Mouse (Mus musculus) liver, postnatal 0 days (tissue): ENCODE measurements around the gene Spn. TPM values are rescaled to one million over a fixed set of nuclear protein-coding genes. Genes with fewer than 3 reads are reported as not detected.

ENCODE experiments used
- ATAC-seq: fragments of 200-750 bp; cut with Nextera tagmentation; 2 replicates; pipeline ENCODE4 v1.8.0; 2017; ENCODE audit warnings: mild to moderate bottlenecking, moderate library complexity
- DNase-seq: peaks from one replicate; pipeline ENCODE4 v3.0.0-alpha.2; 2016
- H3K27ac ChIP-seq: fragments of 300-500 bp; sonication (generic); 2 replicates; pipeline ENCODE4 v1.5.1; 2014; ENCODE audit warnings: antibody characterized with exemption, moderate library complexity, mild to moderate bottlenecking, low read depth
- H3K27me3 ChIP-seq: fragments of 300-500 bp; sonication (generic); 2 replicates; pipeline ENCODE4 v1.6.1; 2014; ENCODE audit warnings: low read length, control low read depth, mixed read lengths; ENCODE audit not compliant: insufficient read depth
- H3K36me3 ChIP-seq: fragments of 300-500 bp; sonication (generic); replicated peaks from 2 replicates; pipeline ENCODE4 v1.6.1; 2014; ENCODE audit warnings: mild to moderate bottlenecking, control low read depth, low read length, moderate library complexity, mixed read lengths; ENCODE audit not compliant: insufficient read depth
- H3K4me1 ChIP-seq: fragments of 300-500 bp; sonication (generic); 2 replicates; pipeline ENCODE4 v1.6.1; 2014; ENCODE audit warnings: antibody characterized with exemption, mild to moderate bottlenecking, control low read depth; ENCODE audit not compliant: insufficient read depth
- H3K4me2 ChIP-seq: fragments of 300-500 bp; sonication (generic); 2 replicates; pipeline ENCODE4 v1.6.1; 2014; ENCODE audit warnings: low read depth, mild to moderate bottlenecking, low read length, moderate library complexity, mixed read lengths
- H3K4me3 ChIP-seq: fragments of 300-500 bp; sonication (generic); 2 replicates; pipeline ENCODE4 v1.5.1; 2014; ENCODE audit warnings: low read depth, low read length
- H3K9ac ChIP-seq: fragments of 300-500 bp; sonication (generic); replicated peaks from 2 replicates; pipeline ENCODE4 v1.6.1; 2014; ENCODE audit warnings: mild to moderate bottlenecking, moderate library complexity
- H3K9me3 ChIP-seq: fragments of 300-500 bp; sonication (generic); 2 replicates; pipeline ENCODE4 v1.6.1; 2016; ENCODE audit warnings: mild to moderate bottlenecking, control low read depth, low read length, mixed read lengths
- CTCF ChIP-seq: sonication (generic); IDR thresholded peaks from 2 replicates; pipeline ENCODE4 v1.5.1; 2016; ENCODE audit warnings: antibody characterized with exemption, low read depth
- EP300 ChIP-seq: IDR thresholded peaks from 2 replicates; pipeline ENCODE4 v1.6.1; 2016; ENCODE audit warnings: antibody characterized with exemption, low read depth, mild to moderate bottlenecking
- WGBS: fragments of 180-500 bp; shearing (Covaris S2); extraction: QIAGEN DNeasy Blood & Tissue Kit; methylation state at CpG from one replicate; pipeline ENCODE4 v1.1.7; 2014; ENCODE audit not compliant: insufficient replicate concordance; 5-methylcytosine and 5-hydroxymethylcytosine counted together
- polyA plus RNA-seq: library from polyadenylated mRNA; unstranded; fragments of >200 nt; fragmentation: Nextera tagmentation; extraction: Ambion mirVana; gene quantifications from 2 replicates; pipeline ENCODE4 v1.2.1, GENCODE M21; 2015

Spn gene
- polyA plus RNA-seq, 1 experiment from 2014 or later, result 5.6 TPM

DNA sequence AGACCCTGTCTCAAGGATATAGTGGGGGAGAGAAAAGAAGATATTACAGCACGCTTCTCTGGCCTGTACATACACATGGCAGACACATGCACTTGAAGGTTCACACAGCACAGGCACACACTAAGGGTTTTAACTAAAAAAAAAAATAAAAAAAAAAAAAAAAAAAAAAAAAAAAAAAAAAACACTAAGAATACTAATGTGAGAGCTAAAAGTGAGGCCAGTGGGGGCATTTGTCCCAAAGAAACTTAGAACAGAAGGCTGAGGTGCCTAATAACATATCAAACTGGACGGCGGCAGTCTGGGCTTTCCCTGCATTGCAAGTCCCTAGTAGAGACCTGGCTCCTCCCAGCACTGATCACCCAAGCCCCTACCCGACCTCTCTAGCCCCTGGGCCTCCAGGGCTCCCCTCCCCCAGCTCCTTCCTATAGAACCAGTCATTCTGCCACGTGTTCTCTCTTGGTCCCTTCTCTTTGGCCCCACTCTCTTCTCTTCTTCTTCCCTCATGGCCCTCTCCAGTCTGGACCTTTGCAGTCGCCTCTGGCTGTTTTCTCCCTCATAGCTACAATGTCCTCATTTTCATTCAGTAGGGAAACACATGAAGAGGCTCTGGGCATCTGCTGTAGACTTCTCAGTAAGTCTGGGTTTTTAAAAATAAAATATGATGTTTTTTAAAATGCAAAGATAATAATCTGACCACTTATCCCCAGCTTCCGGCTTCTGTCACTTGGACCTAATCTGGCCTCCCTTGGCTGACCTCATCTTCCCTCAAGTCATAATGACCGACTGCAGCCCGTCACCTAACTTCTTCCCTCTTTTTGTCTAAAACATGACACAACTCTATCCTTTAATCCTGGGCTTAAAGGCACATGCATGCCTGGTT is 8.0 kb upstream of the Spn start:
- H3K9me3 ChIP-seq, result no peaks in the 10 kb centered on the region
- ATAC-seq, result no peak
- no peak overlapping the region for H3K27ac ChIP-seq
- no peaks in the 10 kb centered on the region for H3K27me3 ChIP-seq
- H3K9ac ChIP-seq, result no peak overlapping the region
- TF ChIP-seq CTCF (no peak), EP300 (no peak)
- WGBS, result 47% methylated on average over 9 of the region's 9 CpGs
- H3K4me2 ChIP-seq, result no peak overlapping the region
- H3K36me3 ChIP-seq, result no peaks in the 10 kb centered on the region
- H3K4me1 ChIP-seq, result peaks cover 10% of the 10 kb centered on the region; the same call in 1 of the 2 replicates
- DNase-seq, result no peak
- H3K4me3 ChIP-seq, result no peak overlapping the region

- Histone ChIP-seq H3K4me3 (no peak overlapping the region), H3K36me3 (no peaks in the 10 kb centered on the region), H3K27me3 (no peaks in the 10 kb centered on the region), H3K9me3 (no peaks in the 10 kb centered on the region), H3K4me1 (peaks cover 13% of the 10 kb centered on the region), H3K27ac (no peak overlapping the region), H3K9ac (no peak overlapping the region), H3K4me2 (peak overlapping the region; percentile 26; the same call in 1 of the 2 replicates)
- no peak for ATAC-seq
- no peak for TF ChIP-seq EP300
- no peak for TF ChIP-seq CTCF
- DNase-seq, result no peak
- 53% methylated on average over 7 of the region's 7 CpGs for WGBS
Observed at GRCm38 (mm10) chr7:127144412-127144811, 6.8 kb upstream of the Spn start.

- no peak overlapping the region for H3K27ac ChIP-seq
- no peaks in the 10 kb centered on the region for H3K27me3 ChIP-seq
- no peaks in the 10 kb centered on the region for H3K9me3 ChIP-seq
- H3K9ac ChIP-seq, result no peak overlapping the region
- TF ChIP-seq CTCF (no peak), EP300 (no peak)
- no peak overlapping the region for H3K4me3 ChIP-seq
- H3K36me3 ChIP-seq, result no peaks in the 10 kb centered on the region
- peaks cover 19% of the 10 kb centered on the region for H3K4me1 ChIP-seq
- 67% methylated on average over 4 of the region's 4 CpGs for WGBS
- no peak overlapping the region for H3K4me2 ChIP-seq
- DNase-seq (no peak), ATAC-seq (no peak)
Observed at GRCm38 (mm10) chr7:127142666-127143065, 5.0 kb upstream of the Spn start.

DNA sequence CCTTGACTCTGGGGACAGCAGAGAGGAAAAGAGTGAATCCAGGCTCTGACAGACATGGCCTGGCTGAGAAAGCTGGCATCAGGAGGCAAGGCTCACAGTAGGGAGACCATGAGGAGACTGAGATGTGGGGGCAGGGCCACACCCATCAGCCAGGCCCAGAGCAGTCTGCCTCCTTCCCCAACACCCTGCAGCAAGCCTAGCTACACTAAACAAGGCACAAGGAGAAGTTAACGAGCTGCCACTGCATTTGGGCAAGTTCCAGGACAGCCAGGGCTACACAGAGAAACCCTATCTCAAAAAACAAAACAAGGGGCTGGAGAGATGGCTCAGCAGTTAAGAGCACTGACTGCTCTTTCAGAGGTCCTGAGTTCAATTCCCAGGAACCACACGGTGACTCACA is 4.6 kb upstream of the Spn start:
- Histone ChIP-seq H3K36me3 (no peaks in the 10 kb centered on the region), H3K9ac (no peak overlapping the region), H3K4me3 (no peak overlapping the region), H3K27ac (no peak overlapping the region), H3K9me3 (no peaks in the 10 kb centered on the region), H3K4me1 (peaks cover 20% of the 10 kb centered on the region), H3K4me2 (no peak overlapping the region), H3K27me3 (no peaks in the 10 kb centered on the region)
- ATAC-seq (no peak), DNase-seq (no peak)
- 57% methylated on average over 2 of the region's 2 CpGs for WGBS
- TF ChIP-seq CTCF (no peak), EP300 (no peak)

- Histone ChIP-seq H3K4me3 (no peak overlapping the region), H3K27me3 (no peaks in the 10 kb centered on the region), H3K9me3 (no peaks in the 10 kb centered on the region), H3K9ac (no peak overlapping the region), H3K4me2 (no peak overlapping the region), H3K4me1 (peaks cover 24% of the 10 kb centered on the region), H3K36me3 (no peaks in the 10 kb centered on the region), H3K27ac (peak overlapping the region; percentile 3; the same call in 1 of the 2 replicates)
- TF ChIP-seq EP300 (no peak), CTCF (peak; percentile 56)
- DNase-seq (no peak), ATAC-seq (no peak)
- 48% methylated on average over 7 of the region's 7 CpGs for WGBS
Observed at GRCm38 (mm10) chr7:127140623-127141404, 3.2 kb upstream of the Spn start.

DNA sequence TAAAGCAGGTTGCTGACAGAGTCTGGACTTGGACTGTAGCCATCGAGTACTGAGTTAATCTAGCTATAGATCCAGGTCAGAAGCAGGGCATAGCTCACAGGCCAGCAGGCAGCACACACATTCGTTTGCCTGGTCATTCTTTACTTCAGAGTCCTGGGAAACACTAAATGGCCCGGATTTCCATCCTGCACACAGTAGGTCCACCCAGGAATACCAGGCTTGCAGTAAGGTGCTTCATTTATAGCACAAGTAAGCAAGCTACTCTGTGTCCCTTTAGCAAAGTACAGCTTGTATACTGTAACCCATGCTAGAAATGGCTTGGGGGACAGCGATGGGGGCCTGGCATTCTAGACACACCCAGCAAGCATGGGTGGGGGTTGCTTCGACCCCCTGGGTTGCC is 1.9 kb upstream of the Spn start:
- H3K4me3 ChIP-seq, result no peak overlapping the region
- WGBS, result 34% methylated on average over 5 of the region's 5 CpGs
- H3K4me1 ChIP-seq, result peaks cover 34% of the 10 kb centered on the region
- no peak for TF ChIP-seq CTCF
- no peak for TF ChIP-seq EP300
- H3K4me2 ChIP-seq, result peak overlapping the region; percentile 40
- no peaks in the 10 kb centered on the region for H3K9me3 ChIP-seq
- DNase-seq, result no peak
- ATAC-seq, result 0 out of 2 replicates have a peak, but pooled peaks have one; percentile 30
- H3K27me3 ChIP-seq, result no peaks in the 10 kb centered on the region
- peak overlapping the region; percentile 53 for H3K27ac ChIP-seq
- H3K9ac ChIP-seq, result no peak overlapping the region
- H3K36me3 ChIP-seq, result no peaks in the 10 kb centered on the region
